Mouse (Mus musculus): ENCODE results near the gene Itga8.

The Itga8 gene

DNA sequence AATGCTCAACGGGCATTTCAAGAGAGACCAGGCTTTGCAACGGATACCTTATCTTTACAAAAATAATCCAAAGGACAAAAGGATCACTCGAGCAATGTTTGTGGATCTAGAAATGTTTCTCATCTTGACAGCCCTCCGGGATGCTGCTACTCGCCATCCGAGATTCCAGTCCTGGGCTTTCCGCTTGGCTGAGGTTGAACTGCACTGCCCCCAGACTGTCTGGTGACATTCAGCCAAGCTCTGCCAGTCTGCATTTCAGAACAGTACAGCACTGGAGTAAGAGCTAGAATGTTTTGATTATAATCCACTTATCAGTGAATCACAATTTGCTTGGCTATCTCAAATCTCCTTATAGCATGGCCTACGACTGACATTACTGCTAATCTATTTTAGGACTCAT lies 8.3 kb downstream of the Itga8 start:
- DNase-seq: no peak

- DNase-seq: no peak
Observed at GRCm38 (mm10) chr2:12292023-12292820, 9.5 kb downstream of the Itga8 start.

GRCm38 (mm10) chr2:12290235-12290634 lies 11.5 kb downstream of the Itga8 start:
- DNase-seq: no peak

DNA sequence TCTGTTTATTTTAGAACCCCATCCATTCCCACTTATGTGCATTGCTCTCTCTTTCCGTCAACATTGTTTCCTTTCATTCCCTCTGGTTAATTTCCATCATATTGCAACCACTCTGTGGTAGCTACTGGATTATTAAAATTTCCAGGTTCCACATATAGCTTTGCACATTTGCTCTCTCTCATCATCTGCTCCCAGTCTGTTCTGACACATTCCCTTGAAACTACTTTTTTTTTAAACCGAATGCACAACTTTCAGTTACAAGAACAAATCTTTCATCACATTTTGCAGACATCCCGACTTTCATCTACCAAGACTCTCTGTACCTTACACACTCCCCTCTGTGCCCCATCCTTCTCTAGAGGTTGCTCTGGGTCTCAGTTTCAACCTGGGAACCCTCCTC lies 13.9 kb downstream of the Itga8 start:
- DNase-seq: no peak

DNA sequence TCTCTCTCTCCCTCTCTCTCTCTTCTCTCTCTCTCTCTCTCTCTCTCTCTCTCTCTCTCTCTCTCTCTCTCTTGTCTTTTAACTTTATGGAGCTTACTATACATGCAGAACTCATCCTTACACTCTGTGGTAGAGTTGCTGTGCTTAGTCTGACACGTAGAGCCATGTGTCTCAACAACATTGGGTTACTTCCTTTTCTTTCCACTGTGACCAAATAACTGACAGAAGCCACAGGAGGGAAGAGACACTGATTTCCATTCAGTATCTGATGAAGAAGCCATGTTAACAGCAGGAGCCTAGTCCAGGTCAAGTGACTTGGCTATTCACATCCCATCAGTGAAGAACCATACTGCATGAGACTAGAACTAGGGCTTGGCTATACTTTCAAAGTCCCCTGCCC lies 21.1 kb downstream of the Itga8 start:
- no peak for DNase-seq

DNA sequence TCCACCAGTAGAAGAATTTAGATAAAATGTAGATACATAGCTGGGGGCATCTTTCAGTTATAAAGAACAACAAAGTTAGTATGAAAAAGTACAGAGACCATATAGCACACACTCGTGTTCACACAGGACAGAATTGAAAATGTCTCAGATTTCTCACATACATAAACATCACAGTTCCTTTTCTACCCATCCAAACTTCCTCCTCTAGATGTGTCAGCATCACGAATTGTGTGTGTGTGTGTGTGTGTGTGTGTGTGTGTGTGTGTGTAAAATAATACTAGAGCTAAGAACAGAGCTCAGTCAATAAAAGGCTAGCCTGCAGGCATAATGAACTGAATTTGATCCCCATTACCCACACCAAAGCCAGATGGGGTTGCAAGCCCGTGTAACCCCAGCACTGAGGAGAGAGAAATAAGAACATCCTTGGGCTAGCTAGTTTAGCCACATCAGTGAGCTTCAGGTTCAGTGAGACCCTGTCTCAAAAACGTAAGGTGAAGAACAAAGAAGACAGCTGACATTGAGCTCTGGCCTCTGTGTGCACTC lies 22.6 kb downstream of the Itga8 start:
- no peak for DNase-seq

- no peak for DNase-seq
Observed at GRCm38 (mm10) chr2:12256635-12257317, 44.9 kb downstream of the Itga8 start.

GRCm38 (mm10) chr2:12255901-12256300 lies 45.8 kb downstream of the Itga8 start:
- no peak for DNase-seq

GRCm38 (mm10) chr2:12235345-12235744 lies 66.4 kb downstream of the Itga8 start:
- no peak for DNase-seq

GRCm38 (mm10) chr2:12229721-12230120 lies 72.0 kb downstream of the Itga8 start:
- DNase-seq: no peak

DNA sequence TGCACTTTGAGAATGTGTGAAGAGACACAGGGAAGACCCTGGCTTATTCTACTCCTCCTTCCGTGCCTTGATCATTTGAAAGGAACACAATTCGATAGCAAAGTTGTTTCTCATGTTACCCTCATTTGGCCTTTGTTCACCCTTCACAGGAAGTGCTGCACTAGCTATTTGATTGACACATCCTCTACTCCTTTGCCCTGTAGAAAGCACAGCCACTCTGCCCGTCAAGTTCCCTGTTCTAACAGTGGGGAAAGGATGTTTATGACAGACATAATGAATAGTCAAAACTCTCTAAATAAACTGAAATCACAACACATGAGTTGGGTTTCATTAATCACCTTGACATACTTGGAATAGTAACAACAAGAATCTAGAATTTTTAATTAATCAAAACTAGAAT lies 73.4 kb downstream of the Itga8 start:
- DNase-seq: no peak

DNA sequence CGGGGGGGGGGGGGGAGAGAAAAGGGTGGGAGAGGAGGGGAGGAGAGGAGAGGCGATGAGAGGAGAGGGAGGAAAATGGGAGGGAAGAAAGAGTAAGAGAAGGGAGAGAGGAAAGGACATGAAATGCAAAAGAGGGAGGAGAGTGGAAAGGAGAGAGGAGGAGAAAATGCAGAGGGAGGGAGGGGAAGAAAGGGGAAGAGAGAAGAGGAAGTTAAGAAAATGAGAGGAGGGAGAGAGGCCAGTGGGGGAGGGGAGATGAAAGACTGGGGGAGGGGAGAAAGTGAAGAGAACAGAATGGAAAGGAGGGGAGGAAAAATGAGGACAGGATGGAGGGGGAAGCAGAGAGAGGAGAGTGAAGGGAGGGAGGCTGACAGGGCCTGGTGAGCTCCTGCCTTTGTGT lies 74.5 kb downstream of the Itga8 start:
- DNase-seq: no peak

DNA sequence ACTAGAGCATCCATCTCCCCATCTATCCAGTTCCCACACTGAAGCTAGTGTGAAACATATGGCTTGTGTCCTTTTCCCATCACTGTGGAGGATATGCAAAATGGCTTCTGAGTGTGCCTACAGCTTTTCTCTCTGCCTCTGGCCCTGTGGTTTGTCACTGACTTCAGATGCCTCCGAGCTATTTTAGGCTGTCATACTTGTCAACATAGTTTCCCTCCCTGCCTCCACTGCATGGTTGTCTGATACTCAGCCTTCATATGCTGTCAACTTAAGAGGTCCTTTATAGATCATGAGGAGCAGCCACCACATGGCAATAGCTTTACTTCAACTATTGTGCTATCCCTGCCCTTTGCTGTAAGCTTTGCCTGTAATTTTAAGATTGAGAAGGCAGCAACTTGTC lies 75.4 kb downstream of the Itga8 start:
- DNase-seq: no peak

- no peak for DNase-seq
Observed at GRCm38 (mm10) chr2:12221671-12222070, 80.1 kb downstream of the Itga8 start.

DNA sequence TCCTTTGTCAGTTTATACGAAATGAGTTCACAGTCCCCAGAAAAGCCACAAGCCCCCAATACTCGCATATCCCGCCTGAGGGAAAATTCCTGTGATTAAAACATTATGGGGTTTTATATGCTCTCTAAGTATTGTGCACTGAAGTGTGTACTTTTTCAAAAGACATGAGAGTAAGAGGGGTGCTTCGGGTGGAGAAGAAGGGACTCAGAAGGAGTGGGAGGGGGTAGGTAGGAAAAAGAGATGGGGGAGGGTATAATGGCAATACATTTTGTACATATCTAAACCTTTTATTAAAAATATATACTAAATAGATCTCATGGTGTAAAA lies 88.3 kb downstream of the Itga8 start:
- DNase-seq: no peak

DNA sequence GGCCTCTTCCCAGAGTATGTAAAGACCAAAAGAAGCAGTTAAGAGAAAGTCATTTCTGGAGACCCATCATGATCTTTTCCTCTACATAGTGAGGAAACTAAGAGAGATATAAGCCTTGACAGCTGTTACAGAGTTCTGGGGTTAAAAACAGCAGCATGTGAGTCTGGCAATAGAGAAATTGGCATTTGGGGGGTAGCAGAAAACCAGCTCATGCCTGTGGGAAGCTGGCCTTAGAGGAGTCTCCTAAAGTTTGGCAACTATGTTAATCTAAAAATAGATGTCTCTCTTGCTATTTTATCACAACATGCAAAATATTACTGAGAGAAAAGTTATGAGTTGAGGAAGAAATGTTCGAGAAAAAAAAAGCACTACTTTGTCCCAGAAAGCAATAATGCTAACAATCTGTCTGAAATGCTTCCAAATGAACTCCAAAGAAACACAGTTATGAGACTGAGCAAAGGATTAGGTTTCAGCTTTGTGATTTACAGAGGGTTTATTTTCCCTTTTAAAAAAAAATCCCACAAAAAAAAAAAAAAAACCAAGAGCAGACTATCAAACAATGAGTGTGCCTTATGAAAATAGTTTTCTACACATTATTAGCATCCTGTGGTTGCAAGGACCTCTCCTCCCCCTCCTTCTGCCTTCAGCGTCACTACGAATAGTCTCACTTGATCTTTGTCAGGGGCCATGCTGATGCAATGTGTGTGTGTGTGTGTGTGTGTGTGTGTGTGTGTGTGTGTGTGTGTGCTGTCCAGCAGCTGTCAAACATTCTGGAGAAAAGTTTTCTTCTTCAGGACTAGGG lies 88.9 kb downstream of the Itga8 start:
- no peak for DNase-seq

DNA sequence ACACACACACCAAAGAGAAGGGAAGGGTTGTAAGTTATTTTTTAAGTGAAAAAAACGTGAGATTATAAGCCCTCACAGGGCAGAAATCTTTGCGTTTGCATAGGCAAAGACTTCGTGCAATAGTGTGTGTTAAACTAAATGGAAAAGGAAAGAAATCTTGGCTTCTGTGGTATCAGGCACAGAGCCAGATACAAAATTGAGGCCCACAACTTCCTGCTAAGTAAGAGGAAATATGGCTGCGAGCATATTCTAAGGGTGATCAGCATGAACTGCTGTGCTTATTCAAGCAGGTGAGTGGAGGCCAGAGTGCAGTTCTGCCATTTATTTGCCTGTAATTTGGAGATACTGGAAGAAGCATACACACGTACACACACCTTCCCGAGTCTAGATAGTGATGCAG lies 93.6 kb downstream of the Itga8 start:
- no peak for DNase-seq

DNA sequence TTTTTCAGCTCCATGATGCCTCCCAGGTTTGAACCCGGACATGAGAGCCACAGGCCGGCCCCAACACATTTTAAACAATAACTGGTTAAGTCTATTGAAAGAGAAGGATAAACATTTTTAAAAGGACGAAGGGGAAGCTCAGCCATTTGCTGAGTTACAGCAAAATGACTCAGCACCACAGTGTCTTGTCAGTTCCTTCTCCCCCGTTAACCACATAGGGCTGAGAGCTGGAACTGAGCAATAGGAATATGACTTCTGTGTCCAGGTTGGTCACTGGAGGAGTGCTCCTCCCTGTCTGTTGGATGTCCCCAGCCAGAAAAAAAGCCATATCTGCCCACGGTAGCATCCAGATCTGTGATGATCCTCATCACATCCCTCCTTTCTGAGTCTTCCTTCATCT lies 95.4 kb downstream of the Itga8 start:
- DNase-seq: no peak

- DNase-seq: no peak
Observed at GRCm38 (mm10) chr2:12205875-12206274, 95.8 kb downstream of the Itga8 start.

DNA sequence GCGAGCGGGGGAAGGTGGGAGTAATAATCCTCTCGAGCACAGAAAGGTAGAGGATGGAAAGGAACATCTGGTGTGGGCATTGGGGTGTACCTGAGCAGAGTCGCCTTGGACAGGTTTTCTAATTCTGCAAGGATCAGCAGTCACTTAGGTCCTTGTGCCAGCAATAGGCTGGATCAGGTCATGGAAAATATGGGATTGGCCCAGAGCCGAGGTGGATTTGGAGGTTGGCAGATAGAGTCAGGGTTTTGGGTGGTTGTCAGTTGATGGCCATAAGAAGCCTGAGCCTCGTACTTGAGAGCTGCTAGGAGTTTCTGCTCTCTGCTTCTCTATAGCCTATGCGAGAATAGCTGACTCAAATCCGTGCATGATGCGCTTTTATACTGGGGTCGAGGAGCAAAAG lies 98.5 kb downstream of the Itga8 start:
- no peak for DNase-seq

DNA sequence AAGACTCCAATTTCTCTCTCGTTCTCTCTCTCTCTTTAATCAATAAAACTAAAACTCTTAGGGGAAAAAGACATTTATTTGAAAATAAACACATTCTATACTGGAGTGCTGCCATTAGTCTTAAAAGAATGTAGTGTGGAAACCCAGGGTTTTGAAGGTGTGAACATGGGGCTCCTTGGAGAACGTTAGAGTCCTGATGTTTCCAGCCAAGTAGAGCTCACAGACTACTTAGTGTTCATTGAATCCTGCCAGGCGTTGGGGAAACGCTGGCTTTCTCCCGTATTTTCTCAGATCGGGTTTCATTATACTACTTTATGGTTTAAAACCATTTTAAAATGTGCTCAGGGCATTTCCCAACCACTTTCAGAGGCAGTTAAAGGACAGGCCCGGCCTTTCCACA lies 103.0 kb downstream of the Itga8 start:
- DNase-seq: no peak

DNA sequence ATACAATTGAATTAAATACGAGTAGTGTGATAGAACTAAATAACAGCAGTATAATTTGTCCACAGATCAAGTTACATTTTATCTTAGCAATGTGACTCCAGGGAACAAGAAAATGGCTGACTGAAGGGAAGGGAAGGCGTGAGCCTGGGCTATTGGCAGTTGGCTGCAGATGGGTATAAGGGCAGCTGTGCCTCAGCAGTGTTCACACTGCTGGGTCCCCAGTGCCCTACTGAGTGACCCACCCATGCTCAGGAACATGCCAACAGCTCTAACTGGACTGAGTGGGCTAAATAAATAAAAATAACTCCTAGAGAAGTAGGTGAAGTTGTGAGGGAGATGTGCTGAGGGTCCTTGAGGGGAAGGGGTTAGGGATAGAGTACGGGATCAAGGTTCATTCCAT lies 103.5 kb downstream of the Itga8 start:
- DNase-seq: no peak

- DNase-seq: no peak
Observed at GRCm38 (mm10) chr2:12197711-12198110, 104.0 kb downstream of the Itga8 start.

GRCm38 (mm10) chr2:12189026-12189425 lies 112.7 kb downstream of the Itga8 start:
- no peak for DNase-seq
